Mouse (Mus musculus) liver (tissue): ENCODE measurements around the gene Pttg1.

ENCODE experiments used
- DNase-seq: peaks from one replicate; pipeline ENCODE4 v3.0.0-alpha.2; 2020; ENCODE audit warnings: mixed read lengths

Pttg1 gene

GRCm38 (mm10) chr11:43404150-43404807 is 21.8 kb downstream of the Pttg1 start:
- DNase-seq, result no peak

GRCm38 (mm10) chr11:43400131-43400530 is 25.9 kb downstream of the Pttg1 start:
- DNase-seq, result no peak

GRCm38 (mm10) chr11:43399297-43399696 is 26.8 kb downstream of the Pttg1 start:
- no peak for DNase-seq

- DNase-seq, result no peak
These were observed 29.4 kb downstream of the Pttg1 start for GRCm38 (mm10) chr11:43396672-43397071.

- DNase-seq, result no peak
These were observed 29.8 kb downstream of the Pttg1 start for GRCm38 (mm10) chr11:43396246-43396645.

- no peak for DNase-seq
These were observed 30.7 kb downstream of the Pttg1 start for GRCm38 (mm10) chr11:43395073-43395948.

- DNase-seq, result no peak
These were observed 32.7 kb downstream of the Pttg1 start for GRCm38 (mm10) chr11:43393325-43393724.

GRCm38 (mm10) chr11:43392757-43393156 is 33.3 kb downstream of the Pttg1 start:
- DNase-seq, result no peak

GRCm38 (mm10) chr11:43389118-43389517 is 36.9 kb downstream of the Pttg1 start:
- DNase-seq, result no peak

GRCm38 (mm10) chr11:43388122-43389097 is 37.6 kb downstream of the Pttg1 start:
- no peak for DNase-seq

- DNase-seq, result no peak
These were observed 38.8 kb downstream of the Pttg1 start for GRCm38 (mm10) chr11:43387004-43387880.

- DNase-seq, result no peak
These were observed 40.3 kb downstream of the Pttg1 start for GRCm38 (mm10) chr11:43385716-43386115.

- peak; percentile 49 for DNase-seq
These were observed 40.9 kb downstream of the Pttg1 start for GRCm38 (mm10) chr11:43385055-43385649.

- no peak for DNase-seq
These were observed 42.5 kb downstream of the Pttg1 start for GRCm38 (mm10) chr11:43383581-43383980.

- no peak for DNase-seq
These were observed 45.1 kb downstream of the Pttg1 start for GRCm38 (mm10) chr11:43380901-43381300.

GRCm38 (mm10) chr11:43379911-43380485 is 46.1 kb downstream of the Pttg1 start:
- DNase-seq, result no peak

GRCm38 (mm10) chr11:43379488-43379887 is 46.6 kb downstream of the Pttg1 start:
- DNase-seq, result no peak

GRCm38 (mm10) chr11:43377083-43377850 is 48.8 kb downstream of the Pttg1 start:
- no peak for DNase-seq

- no peak for DNase-seq
These were observed 49.5 kb downstream of the Pttg1 start for GRCm38 (mm10) chr11:43376598-43376997.

- no peak for DNase-seq
These were observed 51.1 kb downstream of the Pttg1 start for GRCm38 (mm10) chr11:43374956-43375355.
